Mouse (Mus musculus) liver, embryonic 11.5 days (tissue): ENCODE measurements around the gene Speer4a. TPM values are rescaled to one million over a fixed set of nuclear protein-coding genes. Genes with fewer than 3 reads are reported as not detected.

Experiments used
- polyA plus RNA-seq: library from polyadenylated mRNA; unstranded; fragments of >200 nt; fragmentation: Nextera tagmentation; extraction: Ambion mirVana; gene quantifications from 2 replicates; pipeline ENCODE4 v1.2.1, GENCODE M21; 2014

Speer4a gene
- polyA plus RNA-seq, 1 experiment from 2014 or later: 0.11 TPM

Other genes with a start within 250 kb of the Speer4a start
- not detected in 2 replicates for gene Gm21663, start 97.2 kb downstream of the Speer4a start, polyA plus RNA-seq
- not detected in 2 replicates for gene Gm21671, start 85.1 kb downstream of the Speer4a start, polyA plus RNA-seq
- gene Gm21680, start 66.9 kb downstream of the Speer4a start, polyA plus RNA-seq: 0.17 TPM in 1 of 2 replicates, not detected in the other
- gene Gm21698, start 50.9 kb downstream of the Speer4a start, polyA plus RNA-seq: 0.07 TPM in 1 of 2 replicates, not detected in the other
- not detected in 2 replicates for gene Gm1979, start 34.8 kb downstream of the Speer4a start, polyA plus RNA-seq
- not detected in 2 replicates for gene Gm5862, start 16.6 kb downstream of the Speer4a start, polyA plus RNA-seq
- not detected in 2 replicates for gene Gm7347, start 19.0 kb upstream of the Speer4a start, polyA plus RNA-seq
- not detected in 2 replicates for gene Gm10471, start 49.7 kb upstream of the Speer4a start, polyA plus RNA-seq
- 0.07 TPM in 1 of 2 replicates, not detected in the other for gene 5031410I06Rik, start 65.8 kb upstream of the Speer4a start, polyA plus RNA-seq
- gene Gm10220, start 81.9 kb upstream of the Speer4a start, polyA plus RNA-seq: not detected in 2 replicates
- not detected in 2 replicates for gene Gm7361, start 218.1 kb upstream of the Speer4a start, polyA plus RNA-seq